Mouse (Mus musculus): ENCODE results near the gene Wee1. TPM values are rescaled to one million over a fixed set of nuclear protein-coding genes. Genes with fewer than 3 reads are reported as not detected.
A peak's percentile ranks its signal among the peaks of the same experiment; 100 is the strongest.

Wee1 gene
- 40.2 and 41.8 TPM in 2 replicates for polyA plus RNA-seq (2014; fragmentation: Nextera tagmentation; extraction: Ambion mirVana)

DNA sequence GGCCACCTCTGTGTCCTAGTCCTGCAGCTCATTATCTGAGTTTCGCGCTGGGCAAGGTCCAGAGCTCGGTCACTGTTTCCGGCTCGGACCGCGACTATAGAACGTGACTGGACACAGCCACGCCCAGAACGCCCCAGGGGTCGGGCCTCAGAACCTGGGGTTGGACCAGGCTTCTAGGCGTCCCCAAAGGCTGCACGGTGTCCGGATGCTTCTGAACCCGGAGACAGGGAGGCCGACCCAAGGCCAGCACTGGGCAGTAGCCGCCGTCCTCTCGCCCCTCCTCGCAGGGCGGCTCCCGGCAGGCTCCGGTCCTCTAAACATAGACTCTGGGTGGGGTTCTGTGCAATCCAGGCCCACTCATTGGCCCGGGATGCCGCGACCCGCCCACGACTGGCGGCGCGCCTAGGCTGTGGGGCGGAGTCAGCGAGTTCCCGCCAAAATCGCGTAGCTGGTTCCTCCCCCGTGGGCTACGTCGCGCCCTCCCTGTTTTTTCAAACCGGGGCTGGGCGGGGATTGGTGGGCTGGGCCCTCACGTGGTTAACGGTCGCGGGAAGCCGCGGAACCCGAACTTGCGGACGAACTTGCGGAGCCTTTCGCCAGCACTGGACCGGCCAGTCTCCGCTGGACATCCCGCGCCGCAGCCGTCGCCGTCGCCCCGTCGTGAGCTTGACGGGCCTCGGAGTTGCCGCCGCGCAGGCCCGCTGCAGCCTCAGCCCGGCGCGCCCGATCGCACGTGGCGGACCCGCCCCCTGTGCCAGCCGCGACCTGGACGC is at the start of gene Wee1:
Wee1 (plus strand) TSS at position 531 of the 773 bp plus-strand sequence.
- H3K36me3 ChIP-seq (ENCODE audit: control insufficient read depth, insufficient read depth, low read length): peaks cover 9% of the 10 kb centered on the region
- H3K27me3 ChIP-seq (replicated peaks; ENCODE audit: control insufficient read depth, insufficient read depth, low read length): no peaks in the 10 kb centered on the region
- DNase-seq (ENCODE audit: low spot score) (peak; percentile 99), ATAC-seq (replicated peaks; ENCODE audit: low FRiP score, low TSS enrichment, low read depth) (peak; percentile 98)
- peak within 1 kb of the TSS; percentile 91 for H3K9ac ChIP-seq (ENCODE audit: low read length)
- H3K4me1 ChIP-seq (replicated peaks; ENCODE audit: control insufficient read depth, insufficient read depth, low read length): peaks cover 6% of the 10 kb centered on the region; the same call in 1 of the 2 replicates
- peak within 1 kb of the TSS; percentile 96 for H3K27ac ChIP-seq (ENCODE audit: low read depth)
- WGBS: under 1% methylated on average over 75 of the region's 81 CpGs
- H3K4me2 ChIP-seq (ENCODE audit: low read length): peak within 1 kb of the TSS; percentile 63
- peak within 1 kb of the TSS; percentile 96 for H3K4me3 ChIP-seq (ENCODE audit: low read depth, low read length)
- H3K9me3 ChIP-seq (ENCODE audit: control insufficient read depth, low read length): no peaks in the 10 kb centered on the region

DNA sequence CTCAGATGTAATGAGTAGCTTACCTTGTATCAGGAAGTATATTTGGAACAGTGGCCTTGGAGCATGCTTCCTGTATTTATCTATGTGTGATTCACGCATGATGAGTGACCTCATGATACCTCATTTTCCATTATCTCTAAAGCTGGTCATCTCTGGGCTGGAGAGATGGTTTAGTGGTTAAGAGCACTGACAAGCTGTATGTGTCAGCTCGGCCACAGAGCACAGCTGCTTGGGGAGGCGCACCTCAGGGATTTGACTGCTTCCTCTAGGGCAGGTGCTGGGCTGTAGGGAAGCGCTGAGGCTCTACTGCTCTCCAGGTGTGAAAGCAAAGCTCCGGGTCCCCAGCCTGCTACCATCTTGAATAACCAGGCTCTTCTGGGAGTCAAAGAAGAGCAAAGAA is 43.7 kb upstream of the Wee1 start:
- ATAC-seq (replicated peaks; ENCODE audit: low FRiP score, low TSS enrichment, low read depth) (no peak), DNase-seq (ENCODE audit: low spot score) (no peak)
- Histone ChIP-seq H3K4me2 (ENCODE audit: low read length) (no peak overlapping the region), H3K4me1 (replicated peaks; ENCODE audit: control insufficient read depth, insufficient read depth, low read length) (no peaks in the 10 kb centered on the region), H3K27ac (ENCODE audit: low read depth) (no peak overlapping the region), H3K4me3 (ENCODE audit: low read depth, low read length) (no peak overlapping the region), H3K9me3 (ENCODE audit: control insufficient read depth, low read length) (no peaks in the 10 kb centered on the region), H3K9ac (ENCODE audit: low read length) (no peak overlapping the region), H3K27me3 (replicated peaks; ENCODE audit: control insufficient read depth, insufficient read depth, low read length) (no peaks in the 10 kb centered on the region), H3K36me3 (ENCODE audit: control insufficient read depth, insufficient read depth, low read length) (peaks cover 94% of the 10 kb centered on the region)
- 85% methylated on average over 5 of the region's 5 CpGs for WGBS

DNA sequence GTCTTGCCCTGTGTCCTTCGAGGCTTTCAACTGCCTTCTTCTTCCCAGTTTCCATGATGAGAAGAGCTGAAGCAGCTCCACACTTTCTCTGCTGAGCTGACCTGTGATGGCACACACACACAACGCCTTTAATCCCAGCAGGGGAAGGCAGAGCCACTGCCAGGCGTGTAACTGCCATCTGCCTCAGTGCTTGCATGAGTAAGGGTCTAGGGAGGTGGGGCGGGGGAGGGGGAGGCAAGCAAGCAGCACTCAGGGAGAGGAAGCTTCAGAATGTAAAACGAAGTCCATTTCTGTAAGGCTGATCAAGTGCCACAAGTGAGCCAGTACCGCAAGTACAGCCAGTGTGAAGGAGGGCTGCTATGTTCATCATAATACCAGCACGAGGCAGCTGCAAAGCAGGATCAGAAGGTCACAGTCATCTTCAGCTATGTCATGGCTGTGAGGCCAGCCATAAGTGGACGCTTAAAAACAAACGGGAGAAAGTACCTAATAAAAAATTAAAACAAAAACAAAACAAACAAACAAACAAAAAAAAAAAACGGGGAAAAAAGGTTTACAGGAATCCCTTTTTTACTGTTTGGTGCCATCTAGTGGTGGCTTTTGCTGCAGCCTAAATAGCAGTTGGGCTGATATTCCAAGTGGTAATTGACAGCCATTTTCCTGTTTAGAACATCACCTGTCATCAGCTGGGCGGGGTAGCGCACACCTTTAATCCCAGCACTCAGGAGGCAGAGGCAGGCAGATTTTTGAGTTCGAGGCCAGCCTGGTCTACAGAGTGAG is 38.3 kb upstream of the Wee1 start:
- no peaks in the 10 kb centered on the region for H3K27me3 ChIP-seq (replicated peaks; ENCODE audit: control insufficient read depth, insufficient read depth, low read length)
- no peaks in the 10 kb centered on the region for H3K9me3 ChIP-seq (ENCODE audit: control insufficient read depth, low read length)
- H3K36me3 ChIP-seq (ENCODE audit: control insufficient read depth, insufficient read depth, low read length): peaks cover 92% of the 10 kb centered on the region
- peak; percentile 67 for DNase-seq (ENCODE audit: low spot score)
- no peak overlapping the region for H3K9ac ChIP-seq (ENCODE audit: low read length)
- WGBS: 71% methylated on average over 13 of the region's 13 CpGs
- ATAC-seq (replicated peaks; ENCODE audit: low FRiP score, low TSS enrichment, low read depth): no peak
- no peaks in the 10 kb centered on the region for H3K4me1 ChIP-seq (replicated peaks; ENCODE audit: control insufficient read depth, insufficient read depth, low read length)
- no peak overlapping the region for H3K27ac ChIP-seq (ENCODE audit: low read depth)
- H3K4me3 ChIP-seq (ENCODE audit: low read depth, low read length): no peak overlapping the region
- no peak overlapping the region for H3K4me2 ChIP-seq (ENCODE audit: low read length)

DNA sequence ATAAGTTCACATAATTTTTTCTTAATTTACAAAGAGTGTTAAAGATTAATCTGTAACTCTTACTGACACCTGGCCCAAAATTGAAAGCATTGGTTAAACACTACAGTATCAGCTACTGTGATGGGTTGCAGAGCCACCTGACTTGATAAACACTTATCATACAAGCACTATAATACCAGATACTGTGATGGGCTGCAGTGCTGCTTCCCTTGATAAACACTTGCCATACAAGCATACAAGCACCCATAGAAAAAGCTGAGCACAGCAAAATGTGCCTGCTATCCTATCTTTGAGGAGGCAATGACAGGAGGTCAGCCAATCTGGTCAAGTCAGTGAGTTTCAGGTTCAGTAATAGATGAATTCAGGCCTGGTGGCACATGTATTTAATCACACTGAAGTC is 36.6 kb upstream of the Wee1 start:
- Histone ChIP-seq H3K36me3 (ENCODE audit: control insufficient read depth, insufficient read depth, low read length) (peaks cover 91% of the 10 kb centered on the region), H3K27me3 (replicated peaks; ENCODE audit: control insufficient read depth, insufficient read depth, low read length) (no peaks in the 10 kb centered on the region), H3K4me1 (replicated peaks; ENCODE audit: control insufficient read depth, insufficient read depth, low read length) (no peaks in the 10 kb centered on the region), H3K4me2 (ENCODE audit: low read length) (no peak overlapping the region), H3K9me3 (ENCODE audit: control insufficient read depth, low read length) (no peaks in the 10 kb centered on the region), H3K27ac (ENCODE audit: low read depth) (no peak overlapping the region), H3K4me3 (ENCODE audit: low read depth, low read length) (no peak overlapping the region), H3K9ac (ENCODE audit: low read length) (no peak overlapping the region)
- ATAC-seq (replicated peaks; ENCODE audit: low FRiP score, low TSS enrichment, low read depth): no peak
- DNase-seq (ENCODE audit: low spot score): no peak

DNA sequence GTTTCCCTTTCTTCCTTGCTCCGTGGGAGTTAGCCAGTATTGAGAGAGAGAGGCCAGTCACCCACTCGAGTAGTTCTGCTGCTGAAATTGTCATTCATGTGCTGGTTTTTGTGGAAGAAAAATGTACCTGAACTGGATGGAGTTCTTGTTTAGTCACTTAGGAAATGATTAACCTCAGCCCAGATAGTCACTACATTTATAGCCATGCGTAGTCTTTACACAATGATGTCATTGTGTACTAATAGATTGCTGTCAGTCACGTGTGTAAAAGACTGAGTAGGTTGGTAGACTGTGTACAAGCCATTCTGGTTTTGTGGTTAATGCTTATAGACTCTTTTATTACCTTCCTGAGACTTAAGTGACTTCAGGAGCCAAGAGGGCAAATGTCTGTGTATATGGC is 33.9 kb upstream of the Wee1 start:
- Histone ChIP-seq H3K9ac (ENCODE audit: low read length) (no peak overlapping the region), H3K36me3 (ENCODE audit: control insufficient read depth, insufficient read depth, low read length) (peaks cover 92% of the 10 kb centered on the region), H3K9me3 (ENCODE audit: control insufficient read depth, low read length) (no peaks in the 10 kb centered on the region), H3K4me1 (replicated peaks; ENCODE audit: control insufficient read depth, insufficient read depth, low read length) (no peaks in the 10 kb centered on the region), H3K4me3 (ENCODE audit: low read depth, low read length) (no peak overlapping the region), H3K27ac (ENCODE audit: low read depth) (peak overlapping the region; percentile 74), H3K4me2 (ENCODE audit: low read length) (no peak overlapping the region), H3K27me3 (replicated peaks; ENCODE audit: control insufficient read depth, insufficient read depth, low read length) (no peaks in the 10 kb centered on the region)
- WGBS: 54% methylated on average over 4 of the region's 4 CpGs
- DNase-seq (ENCODE audit: low spot score): peak; percentile 61
- peak; percentile 94 for ATAC-seq (replicated peaks; ENCODE audit: low FRiP score, low TSS enrichment, low read depth)

DNA sequence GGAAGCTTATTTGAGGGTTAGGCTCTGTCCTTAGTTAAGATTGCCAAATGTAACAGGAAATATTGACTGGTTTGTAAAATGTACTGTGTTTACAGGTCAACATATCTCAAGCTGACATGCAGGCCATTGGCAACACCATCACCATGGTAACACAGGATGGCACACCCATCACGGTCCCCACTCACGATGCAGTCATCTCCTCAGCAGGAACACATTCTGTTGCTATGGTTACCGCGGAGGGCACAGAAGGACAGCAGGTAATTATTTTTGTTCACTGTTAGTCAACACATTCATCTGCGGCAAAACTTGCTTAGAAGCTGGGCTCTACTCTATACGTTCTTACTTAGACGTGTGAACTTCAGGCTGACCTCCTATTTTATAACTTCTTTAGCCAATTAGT is 30.2 kb upstream of the Wee1 start:
- Histone ChIP-seq H3K36me3 (ENCODE audit: control insufficient read depth, insufficient read depth, low read length) (peaks cover 94% of the 10 kb centered on the region), H3K4me3 (ENCODE audit: low read depth, low read length) (no peak overlapping the region), H3K4me2 (ENCODE audit: low read length) (no peak overlapping the region), H3K27me3 (replicated peaks; ENCODE audit: control insufficient read depth, insufficient read depth, low read length) (no peaks in the 10 kb centered on the region), H3K9me3 (ENCODE audit: control insufficient read depth, low read length) (no peaks in the 10 kb centered on the region), H3K9ac (ENCODE audit: low read length) (no peak overlapping the region), H3K27ac (ENCODE audit: low read depth) (no peak overlapping the region), H3K4me1 (replicated peaks; ENCODE audit: control insufficient read depth, insufficient read depth, low read length) (0 out of 2 replicates have a peak, but pooled peaks cover 3% of the 10 kb centered on the region)
- ATAC-seq (replicated peaks; ENCODE audit: low FRiP score, low TSS enrichment, low read depth) (no peak), DNase-seq (ENCODE audit: low spot score) (no peak)
- 74% methylated on average over 7 of the region's 7 CpGs for WGBS

DNA sequence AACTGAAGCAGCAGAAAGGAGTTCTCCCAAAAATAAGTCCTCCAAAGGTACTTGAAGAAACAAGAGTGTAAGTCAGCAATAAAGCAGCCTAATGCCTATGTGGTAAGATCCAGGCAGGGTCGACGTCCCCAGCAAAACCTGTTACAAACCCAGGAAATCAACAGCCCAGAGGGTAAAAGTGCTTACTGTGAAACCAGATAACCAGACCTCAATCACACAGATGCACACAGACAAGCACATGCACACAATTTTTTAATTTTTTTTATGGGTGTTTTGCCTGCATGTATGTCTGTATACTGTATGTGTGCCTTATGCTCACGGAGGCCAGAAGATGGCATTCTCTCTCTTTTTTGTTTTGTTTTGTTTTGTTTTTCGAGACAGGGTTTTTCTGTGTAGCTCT is 25.5 kb upstream of the Wee1 start:
- Histone ChIP-seq H3K27me3 (replicated peaks; ENCODE audit: control insufficient read depth, insufficient read depth, low read length) (no peaks in the 10 kb centered on the region), H3K4me2 (ENCODE audit: low read length) (no peak overlapping the region), H3K9me3 (ENCODE audit: control insufficient read depth, low read length) (no peaks in the 10 kb centered on the region), H3K4me1 (replicated peaks; ENCODE audit: control insufficient read depth, insufficient read depth, low read length) (peaks cover 3% of the 10 kb centered on the region; the same call in 1 of the 2 replicates), H3K9ac (ENCODE audit: low read length) (no peak overlapping the region), H3K27ac (ENCODE audit: low read depth) (no peak overlapping the region), H3K36me3 (ENCODE audit: control insufficient read depth, insufficient read depth, low read length) (peaks cover 51% of the 10 kb centered on the region), H3K4me3 (ENCODE audit: low read depth, low read length) (no peak overlapping the region)
- no peak for DNase-seq (ENCODE audit: low spot score)
- no peak for ATAC-seq (replicated peaks; ENCODE audit: low FRiP score, low TSS enrichment, low read depth)
- WGBS: 78% methylated on average over 4 of the region's 4 CpGs

DNA sequence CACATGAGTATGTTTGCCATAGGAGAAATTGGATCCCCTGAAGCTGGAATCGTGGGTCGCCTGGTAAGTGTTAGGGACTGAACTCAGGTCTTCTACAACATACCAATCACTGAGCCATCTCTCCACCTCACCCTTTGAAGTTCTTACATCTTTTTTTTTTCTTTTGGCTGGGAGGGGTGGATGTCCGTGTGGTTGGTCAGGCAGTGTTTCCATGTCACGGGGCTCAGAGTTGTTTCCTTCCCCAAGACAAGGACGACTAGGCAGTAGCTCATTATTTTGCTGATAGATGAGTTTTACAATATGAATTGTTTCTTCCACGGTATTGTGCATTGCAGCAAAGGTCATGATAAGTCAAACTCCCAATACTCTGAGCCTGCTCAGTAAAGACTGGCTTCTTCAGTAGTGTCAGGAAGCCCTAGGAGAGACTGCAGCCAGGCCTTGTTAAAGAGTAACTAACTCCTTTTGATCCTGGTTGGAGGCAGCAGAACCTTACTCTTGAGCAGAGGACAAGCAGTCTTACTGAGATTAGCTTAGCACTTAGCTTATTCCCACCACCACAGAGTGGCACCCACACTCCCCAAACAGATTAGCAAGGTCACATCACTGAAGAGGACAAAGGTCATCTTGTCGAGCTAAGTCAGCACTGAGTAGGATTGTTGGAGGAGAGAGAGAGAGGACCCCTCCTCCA is 24.6 kb upstream of the Wee1 start:
- 40% methylated on average over 7 of the region's 7 CpGs for WGBS
- Histone ChIP-seq H3K4me1 (replicated peaks; ENCODE audit: control insufficient read depth, insufficient read depth, low read length) (peaks cover 3% of the 10 kb centered on the region; the same call in 1 of the 2 replicates), H3K36me3 (ENCODE audit: control insufficient read depth, insufficient read depth, low read length) (peaks cover 41% of the 10 kb centered on the region), H3K9ac (ENCODE audit: low read length) (no peak overlapping the region), H3K27me3 (replicated peaks; ENCODE audit: control insufficient read depth, insufficient read depth, low read length) (no peaks in the 10 kb centered on the region), H3K4me3 (ENCODE audit: low read depth, low read length) (no peak overlapping the region), H3K27ac (ENCODE audit: low read depth) (peak overlapping the region; percentile 7; the same call in 1 of the 2 replicates), H3K4me2 (ENCODE audit: low read length) (no peak overlapping the region), H3K9me3 (ENCODE audit: control insufficient read depth, low read length) (no peaks in the 10 kb centered on the region)
- DNase-seq (ENCODE audit: low spot score) (peak; percentile 58), ATAC-seq (replicated peaks; ENCODE audit: low FRiP score, low TSS enrichment, low read depth) (peak; percentile 61)
